Comparison of ENCODE assay signal across 23 mouse cellular contexts in genomic region chr5:67279840-67280239, GRCm38 (mm10). TPM values are rescaled to one million over a fixed set of nuclear protein-coding genes. Genes with fewer than 3 reads are reported as not detected.
DNase-seq lines count a peak whose midpoint lies in the region; ATAC-seq and TF ChIP-seq lines count a peak whose summit lies in the region.
"Had no signal": no experiment of that assay in that cellular context is flagged by ENCODE, and none has a peak within 500 bp of the region (broad histone marks: within the 10 kb centered on the region; RNA-seq: fewer than 3 reads in every experiment).

No protein-coding gene starts in this region.

- H3K27me3 ChIP-seq in MEL (ENCODE audit: control insufficient read depth in 1 of 2, insufficient read depth in 2 of 2, low read length in 2 of 2) = no peaks in the 10 kb centered on the region
- no peaks in the 10 kb centered on the region for H3K27me3 ChIP-seq in liver, embryonic 16.5 days (ENCODE audit: control insufficient read depth, insufficient read depth, low read depth, low read length)
- H3K27me3 ChIP-seq in limb, embryonic 10.5 days (ENCODE audit: low read depth, poor library complexity, severe bottlenecking) = no peaks in the 10 kb centered on the region
- H3K27me3 ChIP-seq: embryonic facial prominence, embryonic 15.5 days; forebrain, embryonic 13.5 days; heart, embryonic 13.5 days; limb, embryonic 12.5 days; midbrain, embryonic 13.5 days had no signal

- intact Hi-C loops in left cerebral cortex, postnatal 10 days (cut with DNase I) = no loop called here
- intact Hi-C loops in left cerebral cortex, adult 2 months (cut with DNase I) = no loop called here

- WGBS in liver, embryonic 16.5 days (ENCODE audit: insufficient replicate concordance) = 59% methylated on average over 4 of the region's 4 CpGs
- 89% methylated on average over 4 of the region's 4 CpGs for WGBS in limb, embryonic 10.5 days

- no peaks in the 10 kb centered on the region for H3K9me3 ChIP-seq in MEL (replicated peaks; ENCODE audit: insufficient read depth, low read length)
- 0 out of 2 replicates have a peak, but pooled peaks cover 2% of the 10 kb centered on the region for H3K9me3 ChIP-seq in liver, embryonic 16.5 days (replicated peaks; ENCODE audit: control insufficient read depth, low read length)
- H3K9me3 ChIP-seq in limb, embryonic 10.5 days (replicated peaks) = no peaks in the 10 kb centered on the region
- H3K9me3 ChIP-seq: embryonic facial prominence, embryonic 15.5 days; forebrain, embryonic 13.5 days; heart, embryonic 13.5 days; limb, embryonic 12.5 days; midbrain, embryonic 13.5 days had no signal

- no peak for TF ChIP-seq EP300 in MEL (IDR thresholded peaks at IDR 0.05; ENCODE audit: low read depth in 1 of 2, low read length in 2 of 2)

- no peak for TF ChIP-seq RAD21 in MEL (IDR thresholded peaks at IDR 0.05; ENCODE audit: low read depth, low read length)

- peaks cover 23 to 28% of the 10 kb centered on the region in 2 experiments for H3K36me3 ChIP-seq in MEL (ENCODE audit: control insufficient read depth in 1 of 2, insufficient read depth in 2 of 2, low read length in 2 of 2)
- peaks cover 28% of the 10 kb centered on the region for H3K36me3 ChIP-seq in liver, embryonic 16.5 days (ENCODE audit: control insufficient read depth, insufficient read depth)
- H3K36me3 ChIP-seq in limb, embryonic 10.5 days = peaks cover 72% of the 10 kb centered on the region

- peak; percentile 55 for DNase-seq in heart, adult 11 months
- no peak for DNase-seq in heart, adult 18-20 months
- DNase-seq in MEL (ENCODE audit: low read depth, low spot score) = peak; percentile 20
- DNase-seq in liver = peak; percentile 71
- no peak for DNase-seq in left cerebral cortex, postnatal 10 days (ENCODE audit: extremely low spot score in 1 of 2, low spot score in 2 of 2)
- DNase-seq in left cerebral cortex, adult 2 months (ENCODE audit: extremely low spot score in 1 of 2, low spot score in 2 of 2) = no peak
- DNase-seq in limb, embryonic 10.5 days (ENCODE audit: low spot score) = no peak
- DNase-seq: adrenal gland, postnatal 14 days; cerebellum, adult 9-10 months; gastrocnemius, adult 2 months; heart, postnatal 14 days; kidney, adult 8-10 months; kidney, postnatal 10 days; lung, adult 2 months; lung, postnatal 14 days; right cerebral cortex, postnatal 14 days; thymus, postnatal 4 days had no signal

- peak; percentile 81 for ATAC-seq in liver, embryonic 16.5 days (ENCODE audit: low read depth)
- ATAC-seq: forebrain, embryonic 13.5 days; midbrain, embryonic 13.5 days had no signal

- peak overlapping the region; percentile 19 for H3K27ac ChIP-seq in MEL (ENCODE audit: control insufficient read depth, low read depth, low read length)
- peak overlapping the region; percentile 87 for H3K27ac ChIP-seq in liver, embryonic 16.5 days (ENCODE audit: low read length)
- no peak overlapping the region for H3K27ac ChIP-seq in left cerebral cortex, adult 2 months
- H3K27ac ChIP-seq in limb, embryonic 10.5 days = no peak overlapping the region
- H3K27ac ChIP-seq: embryonic facial prominence, embryonic 15.5 days; forebrain, embryonic 13.5 days; gastrocnemius, adult 2 months; heart, embryonic 13.5 days; limb, embryonic 12.5 days; midbrain, embryonic 13.5 days had no signal

- H3K4me2 ChIP-seq in liver, embryonic 16.5 days (ENCODE audit: low read depth, low read length) = peak overlapping the region; percentile 47
- H3K4me2 ChIP-seq: embryonic facial prominence, embryonic 15.5 days; forebrain, embryonic 13.5 days; heart, embryonic 13.5 days; limb, embryonic 12.5 days; midbrain, embryonic 13.5 days had no signal

- H3K4me1 ChIP-seq in MEL (ENCODE audit: control insufficient read depth in 1 of 2, insufficient read depth in 2 of 2, low read length in 2 of 2) = peaks cover 10 to 11% of the 10 kb centered on the region in 2 experiments
- H3K4me1 ChIP-seq in liver, embryonic 16.5 days (ENCODE audit: control insufficient read depth, low read depth, low read length) = peaks cover 24% of the 10 kb centered on the region
- no peaks in the 10 kb centered on the region for H3K4me1 ChIP-seq in limb, embryonic 10.5 days
- H3K4me1 ChIP-seq: embryonic facial prominence, embryonic 15.5 days; forebrain, embryonic 13.5 days; heart, embryonic 13.5 days; limb, embryonic 12.5 days; midbrain, embryonic 13.5 days had no signal

- TF ChIP-seq CTCF in MEL (IDR thresholded peaks at IDR 0.05 in 2 of 3, conservative IDR thresholded peaks at IDR 0.05 in 1 of 3; ENCODE audit: control insufficient read depth in 1 of 3, insufficient read depth in 1 of 3, low read depth in 2 of 3, low read length in 3 of 3, poor library complexity in 1 of 3, severe bottlenecking in 1 of 3) = no peak
- TF ChIP-seq CTCF in left cerebral cortex, adult 2 months (IDR thresholded peaks at IDR 0.05) = no peak

- no peak overlapping the region for H3K9ac ChIP-seq in MEL (ENCODE audit: control insufficient read depth, low read depth, low read length, poor library complexity, severe bottlenecking)
- H3K9ac ChIP-seq in liver, embryonic 16.5 days (ENCODE audit: low read depth, low read length) = peak overlapping the region; percentile 18; the same call in 1 of the 2 replicates
- H3K9ac ChIP-seq: embryonic facial prominence, embryonic 15.5 days; forebrain, embryonic 13.5 days; heart, embryonic 13.5 days; limb, embryonic 12.5 days; midbrain, embryonic 13.5 days had no signal

- TF ChIP-seq POLR2A in MEL (IDR thresholded peaks at IDR 0.05; ENCODE audit: control insufficient read depth in 1 of 2, insufficient read depth in 1 of 2, low read depth in 1 of 2, low read length in 2 of 2, poor library complexity in 1 of 2) = no peak

- H3K4me3 ChIP-seq in MEL (ENCODE audit: control insufficient read depth in 1 of 2, insufficient read depth in 1 of 2, low read depth in 2 of 2, low read length in 2 of 2) = no peak overlapping the region
- no peak overlapping the region for H3K4me3 ChIP-seq in liver, embryonic 16.5 days (ENCODE audit: low read depth, low read length)
- no peak overlapping the region for H3K4me3 ChIP-seq in left cerebral cortex, adult 2 months
- H3K4me3 ChIP-seq in limb, embryonic 10.5 days = no peak overlapping the region
- H3K4me3 ChIP-seq: embryonic facial prominence, embryonic 15.5 days; forebrain, embryonic 13.5 days; gastrocnemius, adult 2 months; heart, embryonic 13.5 days; limb, embryonic 12.5 days; midbrain, embryonic 13.5 days had no signal

- peaks cover 5% of the 10 kb centered on the region; the same call in 1 of the 2 replicates for H3K79me2 ChIP-seq in MEL (ENCODE audit: control insufficient read depth, insufficient read depth, low read length, poor library complexity)

TF ChIP-seq in MEL, 35 proteins besides CTCF, POLR2A, EP300 and RAD21:
- no peak for TF ChIP-seq MEF2A (IDR thresholded peaks at IDR 0.05; ENCODE audit: extremely low read depth, insufficient replicate concordance, low read depth, low read length, poor library complexity, severe bottlenecking)
- no peak for TF ChIP-seq UBTF (IDR thresholded peaks at IDR 0.05; ENCODE audit: borderline replicate concordance, insufficient read depth, low read depth, low read length)
- no peak for TF ChIP-seq HCFC1 (IDR thresholded peaks at IDR 0.05; ENCODE audit: low read depth, low read length)
- TF ChIP-seq MAZ (IDR thresholded peaks at IDR 0.05; ENCODE audit: low read depth, low read length) = no peak
- no peak for TF ChIP-seq ZC3H11A (IDR thresholded peaks at IDR 0.05; ENCODE audit: low read depth, low read length)
- TF ChIP-seq MAX (IDR thresholded peaks at IDR 0.05; ENCODE audit: low read length) = no peak
- TF ChIP-seq USF1 (IDR thresholded peaks at IDR 0.05; ENCODE audit: low read depth, low read length) = no peak
- TF ChIP-seq NRF1 (IDR thresholded peaks at IDR 0.05; ENCODE audit: insufficient read depth, low read depth, low read length, poor library complexity, severe bottlenecking) = no peak

RNA-seq across cellular contexts. Expression of gene Tmem33, which starts 19.5 kb away (rescaled TPM):
- 10 to 100 TPM; 58.0 to 62.0 TPM for total RNA-seq in heart, adult 18-20 months (2021)
- 71.1 and 79.3 TPM in 2 replicates for total RNA-seq in MEL (2012; rRNA removed)
- polyA plus RNA-seq in MEL (2012; ENCODE audit: insufficient read depth in 1 of 2, insufficient read length in 2 of 2, low read depth in 1 of 2, low replicate concordance in 2 of 2, missing spikeins in 1 of 2) = 100 to 1,000 TPM in 1 of 2 experiments, 10 to 100 TPM in 1; 89.8 to 312 TPM
- 70.7 and 80.2 TPM in 2 replicates for polyA plus RNA-seq in liver, embryonic 16.5 days (2015; fragmentation: Nextera tagmentation; extraction: Ambion mirVana)
- 10 to 100 TPM; 74.9 to 81.3 TPM for total RNA-seq in left cerebral cortex, postnatal 10 days (2021)
- total RNA-seq in left cerebral cortex, adult 2 months (2021) = 10 to 100 TPM; 90.2 to 92.8 TPM
- polyA plus RNA-seq in limb, embryonic 10.5 days (2016; fragmentation: Nextera tagmentation; extraction: Ambion mirVana) = 99.6 and 111 TPM in 2 replicates

RNA-seq across cellular contexts. Expression of gene Slc30a9, which starts 26.9 kb away (rescaled TPM):
- total RNA-seq in heart, adult 18-20 months (2021) = 100 to 1,000 TPM; 161 to 174 TPM
- total RNA-seq in MEL (2012; rRNA removed) = 18.9 and 20.2 TPM in 2 replicates
- 100 to 1,000 TPM in 1 of 2 experiments, 10 to 100 TPM in 1; 37.6 to 284 TPM for polyA plus RNA-seq in MEL (2012; ENCODE audit: insufficient read depth in 1 of 2, insufficient read length in 2 of 2, low read depth in 1 of 2, low replicate concordance in 2 of 2, missing spikeins in 1 of 2)
- 52.7 and 56.9 TPM in 2 replicates for polyA plus RNA-seq in liver, embryonic 16.5 days (2015; fragmentation: Nextera tagmentation; extraction: Ambion mirVana)
- 100 to 1,000 TPM; 179 to 180 TPM for total RNA-seq in left cerebral cortex, postnatal 10 days (2021)
- total RNA-seq in left cerebral cortex, adult 2 months (2021) = 100 to 1,000 TPM; 168 to 178 TPM
- 82.3 and 90.9 TPM in 2 replicates for polyA plus RNA-seq in limb, embryonic 10.5 days (2016; fragmentation: Nextera tagmentation; extraction: Ambion mirVana)

Comparison
In these comparisons a context has a peak if more than half of its experiments do, and no peak if none do; other contexts are left out.
1. DNase-seq: peak in heart, adult 11 months (single experiment), MEL (single experiment) and liver (single experiment); none in heart, adult 18-20 months (0 of 2), left cerebral cortex, postnatal 10 days (0 of 2), left cerebral cortex, adult 2 months (0 of 2) and limb, embryonic 10.5 days (single experiment).
2. H3K27ac ChIP-seq: peak in MEL (single experiment) and liver, embryonic 16.5 days (single experiment); none in left cerebral cortex, adult 2 months (single experiment) and limb, embryonic 10.5 days (single experiment).